Mouse (Mus musculus): ENCODE measurements at regions not wholly inside any gene's neighbourhood (a gene's known extent, or its start where the extent isn't known, plus 50 kb on each side); places are given as distances from the start of the nearest gene placed in this dataset.

DNA sequence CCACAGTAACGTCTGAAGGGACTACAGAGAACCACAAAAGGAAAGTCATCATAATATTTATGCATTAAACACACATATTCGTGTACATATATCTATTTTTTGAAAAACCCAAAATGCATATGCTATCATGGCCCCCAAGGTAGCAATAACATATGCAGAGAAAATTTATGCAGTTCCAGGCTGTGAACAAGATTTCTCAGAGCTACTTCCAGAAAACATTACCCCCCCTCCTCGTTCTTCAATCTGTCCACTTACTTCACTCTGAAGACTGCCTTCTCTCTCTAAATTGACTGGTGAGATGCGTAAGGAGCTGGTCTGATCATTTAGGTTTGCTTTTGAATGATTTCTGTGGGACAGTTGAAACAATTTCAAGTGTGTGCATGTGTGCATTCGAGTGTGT is 369.3 kb upstream of the Zeb2 start:
- no peak for DNase-seq (ENCODE audit: low spot score)

DNA sequence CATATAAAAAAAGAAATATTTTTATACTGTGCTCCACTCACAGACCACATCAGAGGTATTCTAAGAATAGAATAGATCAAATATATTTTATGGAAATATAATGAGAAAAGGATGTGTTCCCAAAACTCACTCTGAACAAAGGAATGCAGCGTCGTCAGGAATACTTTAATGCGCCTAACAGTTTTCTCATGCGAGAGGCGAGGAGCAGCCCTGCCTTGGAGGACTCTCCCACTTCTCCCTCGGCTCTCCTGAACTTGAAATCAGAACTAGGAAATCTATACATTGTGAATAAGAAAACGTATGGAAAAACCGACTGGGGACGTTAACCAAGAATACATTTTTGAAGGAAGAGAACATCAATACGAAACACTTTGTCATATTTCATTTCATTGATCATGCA is 368.3 kb upstream of the Zeb2 start:
- DNase-seq (ENCODE audit: low spot score): no peak

DNA sequence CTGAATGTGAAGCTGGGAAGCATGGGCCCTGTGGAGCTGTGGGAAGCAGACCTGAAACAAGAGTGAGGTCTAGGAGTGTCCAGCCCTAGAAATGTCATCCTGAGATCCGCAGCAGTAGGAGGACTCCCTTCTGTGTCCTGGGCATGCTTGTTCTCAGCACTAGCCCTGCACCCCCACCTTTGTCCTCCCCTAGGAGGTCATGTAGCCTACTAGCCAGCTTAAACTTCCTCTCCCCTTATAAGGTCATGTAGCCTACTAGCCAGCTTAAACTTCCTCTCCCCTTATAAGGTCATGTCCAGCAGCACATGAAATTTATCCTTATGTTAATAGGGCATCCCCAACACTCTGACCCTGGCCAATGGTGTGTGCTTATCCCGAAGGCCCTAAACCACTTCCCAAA is 363.5 kb upstream of the Zeb2 start:
- DNase-seq (ENCODE audit: low spot score): no peak

DNA sequence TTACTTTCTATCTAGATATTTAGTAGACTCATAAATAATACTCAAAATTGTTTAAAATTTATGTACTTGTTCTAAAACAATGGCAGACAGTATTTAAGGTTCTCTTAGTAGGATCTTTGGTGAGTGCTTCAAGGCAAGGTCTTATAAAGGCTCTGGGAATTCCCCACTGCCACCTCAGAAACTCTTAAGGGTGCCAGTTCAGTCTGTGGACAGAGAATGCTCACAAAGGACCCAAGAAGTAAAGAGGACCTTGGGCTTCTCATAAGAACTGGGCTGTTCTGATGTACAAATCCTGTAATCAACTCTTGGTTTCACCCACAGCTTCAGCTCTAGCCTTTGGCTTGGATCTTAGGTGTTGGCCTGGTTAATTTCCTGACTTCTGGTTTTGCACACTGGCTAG is 358.8 kb upstream of the Zeb2 start:
- DNase-seq (ENCODE audit: low spot score): no peak

DNA sequence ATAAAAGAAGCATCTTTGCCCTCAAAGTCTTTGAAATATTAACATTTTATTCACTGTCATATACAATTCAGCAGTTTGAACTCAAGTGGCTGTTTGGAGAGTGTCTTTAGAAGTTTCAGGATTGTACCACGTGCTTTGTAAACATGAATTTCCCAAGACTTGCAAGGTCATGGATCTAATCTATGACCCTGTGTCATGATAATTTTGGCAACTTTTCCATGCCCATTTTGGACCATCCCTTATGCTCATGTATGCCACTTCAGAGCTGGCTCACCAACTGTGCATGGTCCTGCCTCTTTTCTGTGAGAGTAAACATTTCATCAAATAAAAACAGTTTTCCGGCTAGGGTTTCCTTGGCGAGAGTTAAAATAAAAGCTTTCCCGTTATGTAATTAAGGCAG is 347.1 kb upstream of the Zeb2 start:
- no peak for DNase-seq (ENCODE audit: low spot score)

- DNase-seq (ENCODE audit: low spot score): no peak
These were observed 342.2 kb upstream of the Zeb2 start for GRCm38 (mm10) chr2:45459410-45459809.

GRCm38 (mm10) chr2:45454811-45455210 is 337.6 kb upstream of the Zeb2 start:
- no peak for DNase-seq (ENCODE audit: low spot score)

- DNase-seq (ENCODE audit: low spot score): no peak
These were observed 322.0 kb upstream of the Zeb2 start for GRCm38 (mm10) chr2:45439146-45439545.

- no peak for DNase-seq (ENCODE audit: low spot score)
These were observed 321.5 kb upstream of the Zeb2 start for GRCm38 (mm10) chr2:45438739-45439138.

- no peak for DNase-seq (ENCODE audit: low spot score)
These were observed 318.2 kb upstream of the Zeb2 start for GRCm38 (mm10) chr2:45435261-45435980.

- DNase-seq (ENCODE audit: low spot score): no peak
These were observed 317.6 kb upstream of the Zeb2 start for GRCm38 (mm10) chr2:45434789-45435188.

DNA sequence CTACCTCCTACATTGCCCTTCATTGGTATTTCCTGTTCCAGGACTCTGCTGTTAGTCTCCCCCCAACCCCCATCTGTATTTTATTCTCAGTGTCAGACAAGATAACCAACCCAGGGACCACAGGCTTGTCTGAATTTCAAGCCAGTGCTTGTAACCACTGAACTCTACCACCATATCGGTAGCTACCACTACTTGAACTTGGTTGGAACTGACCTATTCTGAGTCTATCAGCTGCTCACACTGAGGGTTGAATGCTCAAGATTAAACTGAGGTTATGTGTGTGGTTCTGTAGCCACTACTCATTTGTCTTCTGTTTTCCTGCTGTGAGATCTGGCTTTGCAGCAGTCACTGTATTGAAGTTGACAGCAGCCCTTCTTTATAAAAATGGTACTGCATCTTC is 317.0 kb upstream of the Zeb2 start:
- DNase-seq (ENCODE audit: low spot score): no peak

GRCm38 (mm10) chr2:45431366-45431765 is 314.2 kb upstream of the Zeb2 start:
- no peak for DNase-seq (ENCODE audit: low spot score)

GRCm38 (mm10) chr2:45421774-45422173 is 304.6 kb upstream of the Zeb2 start:
- DNase-seq (ENCODE audit: low spot score): no peak

DNA sequence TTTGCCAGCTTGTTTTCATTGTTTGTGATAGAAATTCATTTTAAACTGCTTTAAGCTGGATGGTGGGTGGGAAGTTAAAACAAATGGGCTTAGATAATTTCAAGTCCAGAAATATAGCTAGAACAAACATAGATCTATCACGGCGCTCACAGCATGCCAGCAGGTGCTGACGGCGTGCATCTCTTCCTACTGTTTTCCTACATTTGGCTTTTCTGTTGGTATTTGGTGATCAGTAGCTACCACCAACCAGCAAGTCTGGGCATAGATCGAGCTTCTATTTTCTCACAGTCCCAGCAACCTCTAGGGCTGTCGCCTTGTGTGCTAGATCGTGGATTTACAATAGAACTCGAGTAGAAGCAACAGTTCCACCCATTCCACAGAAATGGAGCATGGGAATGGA is 290.9 kb upstream of the Zeb2 start:
- DNase-seq (ENCODE audit: low spot score): no peak

- DNase-seq (ENCODE audit: low spot score): no peak
These were observed 272.8 kb upstream of the Zeb2 start for GRCm38 (mm10) chr2:45389902-45390492.

DNA sequence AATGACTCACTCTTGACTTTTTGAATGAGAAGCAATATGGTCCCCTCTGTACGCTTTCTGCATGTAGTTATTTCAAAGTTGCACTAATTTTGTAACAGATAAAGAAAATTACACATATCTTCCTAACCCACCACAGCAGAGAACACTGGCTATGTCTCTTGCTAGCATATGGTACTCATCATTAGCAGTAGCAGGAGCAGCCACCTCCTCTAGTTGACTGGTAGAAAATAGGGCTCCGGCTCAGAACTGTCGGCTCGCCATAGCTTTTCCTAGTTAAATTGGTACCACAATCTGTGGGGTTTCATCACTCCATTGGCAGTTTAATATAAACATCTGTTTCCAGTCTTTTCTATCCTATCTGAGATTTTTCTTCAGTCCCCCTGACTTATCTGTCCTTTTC is 254.1 kb upstream of the Zeb2 start:
- no peak for DNase-seq (ENCODE audit: low spot score)

- DNase-seq (ENCODE audit: low spot score): no peak
These were observed 253.4 kb upstream of the Zeb2 start for GRCm38 (mm10) chr2:45370615-45370968.

- DNase-seq (ENCODE audit: low spot score): no peak
These were observed 252.9 kb upstream of the Zeb2 start for GRCm38 (mm10) chr2:45369914-45370614.

- no peak for DNase-seq (ENCODE audit: low spot score)
These were observed 252.2 kb upstream of the Zeb2 start for GRCm38 (mm10) chr2:45369432-45369831.

DNA sequence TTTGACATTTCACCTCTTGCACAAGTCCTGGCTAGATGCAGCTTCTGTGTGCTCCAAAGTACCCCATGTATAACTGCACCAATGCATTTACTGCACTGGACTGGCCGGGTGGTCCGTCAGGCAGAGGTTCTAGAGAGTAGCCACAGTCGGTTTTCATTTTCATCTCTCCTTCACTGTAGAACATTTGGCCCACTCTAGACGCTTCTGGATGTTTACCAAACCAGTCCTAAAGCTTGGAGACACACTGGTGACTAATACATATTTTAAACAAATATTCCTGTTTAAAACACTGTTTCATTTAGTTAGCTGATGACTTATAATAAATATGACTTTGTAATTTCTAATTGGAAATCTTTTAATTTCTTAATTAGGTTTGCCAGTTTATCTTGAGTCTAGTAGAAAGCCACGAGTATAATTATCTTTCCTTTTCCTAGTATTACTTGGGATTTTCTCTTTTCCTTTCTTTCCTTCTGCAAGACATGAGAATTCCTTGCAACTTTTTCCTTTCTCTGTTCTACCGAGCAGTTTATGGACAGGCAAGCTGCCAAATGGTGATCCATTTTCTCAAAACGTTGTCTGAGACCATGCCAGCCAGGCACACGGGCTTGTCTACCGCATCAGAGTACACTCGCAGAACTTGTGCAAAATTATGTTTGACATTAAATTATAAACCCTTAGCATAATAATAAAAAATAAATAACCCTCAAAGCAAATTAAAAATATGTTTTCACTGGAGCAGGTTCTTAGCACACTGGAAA is 250.4 kb upstream of the Zeb2 start:
- no peak for DNase-seq (ENCODE audit: low spot score)

DNA sequence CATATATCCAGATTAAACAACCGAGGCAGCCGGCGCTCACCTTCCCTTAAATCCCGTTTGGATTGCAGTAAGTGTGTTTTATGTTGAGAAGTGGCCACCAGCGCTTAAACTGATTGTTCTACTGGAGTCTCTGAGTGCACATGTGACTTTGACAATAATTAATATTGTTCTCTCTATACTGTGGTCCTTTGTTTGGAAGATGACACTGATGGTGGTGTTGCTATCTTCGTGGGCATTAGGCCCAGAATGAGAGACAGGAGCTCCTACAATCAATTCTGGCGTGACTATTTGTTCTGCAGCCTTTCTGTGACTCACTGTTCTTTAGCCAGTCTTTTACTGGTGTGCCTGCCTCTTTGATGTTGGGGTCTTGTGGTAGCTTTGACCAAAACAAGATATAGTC is 240.1 kb upstream of the Zeb2 start:
- peak; percentile 15 for DNase-seq (ENCODE audit: low spot score)
